Mouse (Mus musculus): ENCODE results near the gene Pmepa1. TPM values are rescaled to one million over a fixed set of nuclear protein-coding genes. Genes with fewer than 3 reads are reported as not detected.

Gene Pmepa1
- polyA plus RNA-seq, 1 experiment: 260 TPM

- TF ChIP-seq POLR2AphosphoS2 (IDR thresholded peaks at IDR 0.05; ENCODE audit: insufficient read length, low read depth) (peak; percentile 68), E2F4 (IDR thresholded peaks at IDR 0.05; ENCODE audit: insufficient read depth) (no peak), REST (IDR thresholded peaks at IDR 0.05; ENCODE audit: insufficient read depth, insufficient read length) (no peak), MYOD1 (IDR thresholded peaks at IDR 0.05; ENCODE audit: control insufficient read depth in 1 of 3, insufficient read length in 2 of 3, low read depth in 2 of 3) (no peak), MAX (IDR thresholded peaks at IDR 0.05; ENCODE audit: low read depth) (no peak), TCF12 (IDR thresholded peaks at IDR 0.05; ENCODE audit: insufficient read depth, poor library complexity, severe bottlenecking) (no peak), POLR2A (IDR thresholded peaks at IDR 0.05; ENCODE audit: insufficient read length, low read depth) (peak; percentile 17), CEBPB (IDR thresholded peaks at IDR 0.05; ENCODE audit: insufficient read depth, poor library complexity, severe bottlenecking) (no peak), SRF (IDR thresholded peaks at IDR 0.05; ENCODE audit: control insufficient read depth, insufficient read length, low read depth) (no peak), USF1 (IDR thresholded peaks at IDR 0.05; ENCODE audit: low read depth) (no peak), MYOG (IDR thresholded peaks at IDR 0.05; ENCODE audit: control insufficient read depth in 1 of 3, insufficient read depth in 1 of 3, insufficient read length in 2 of 3, low read depth in 2 of 3) (no peak), TCF3 (IDR thresholded peaks at IDR 0.05; ENCODE audit: insufficient read length, low read depth) (no peak)
- Histone ChIP-seq H3ac (ENCODE audit: control insufficient read depth, insufficient read length) (no peak overlapping the region), H3K27me3 (ENCODE audit: control insufficient read depth, insufficient read depth, insufficient read length) (no peaks in the 10 kb centered on the region), H3K4me3 (no peak overlapping the region), H3K79me2 (ENCODE audit: control insufficient read depth, insufficient read depth) (peaks cover 100% of the 10 kb centered on the region), H3K4me2 (ENCODE audit: low read depth) (no peak overlapping the region), H3K36me3 (ENCODE audit: control insufficient read depth, insufficient read depth) (peaks cover 14% of the 10 kb centered on the region)
Observed at GRCm38 (mm10) chr2:173240738-173241137, 35.6 kb downstream of the Pmepa1 start.

- peaks cover 14% of the 10 kb centered on the region for H3K36me3 ChIP-seq (ENCODE audit: control insufficient read depth, insufficient read depth)
- TF ChIP-seq MYOD1 (IDR thresholded peaks at IDR 0.05; ENCODE audit: control insufficient read depth in 1 of 3, insufficient read length in 2 of 3, low read depth in 2 of 3): no peak
- no peak overlapping the region for H3K4me3 ChIP-seq
- peaks cover 100% of the 10 kb centered on the region for H3K79me2 ChIP-seq (ENCODE audit: control insufficient read depth, insufficient read depth)
- no peaks in the 10 kb centered on the region for H3K27me3 ChIP-seq (ENCODE audit: control insufficient read depth, insufficient read depth, insufficient read length)
- H3K4me2 ChIP-seq (ENCODE audit: low read depth): no peak overlapping the region
- H3ac ChIP-seq (ENCODE audit: control insufficient read depth, insufficient read length): no peak overlapping the region
Observed at GRCm38 (mm10) chr2:173238522-173238921, 37.8 kb downstream of the Pmepa1 start.

GRCm38 (mm10) chr2:173235435-173236332 lies 40.6 kb downstream of the Pmepa1 start:
- no peak overlapping the region for H3K4me2 ChIP-seq (ENCODE audit: low read depth)
- H3K36me3 ChIP-seq (ENCODE audit: control insufficient read depth, insufficient read depth): peaks cover 22% of the 10 kb centered on the region
- no peak overlapping the region for H3K4me3 ChIP-seq
- H3K27me3 ChIP-seq (ENCODE audit: control insufficient read depth, insufficient read depth, insufficient read length): no peaks in the 10 kb centered on the region
- no peak overlapping the region for H3ac ChIP-seq (ENCODE audit: control insufficient read depth, insufficient read length)
- peaks cover 82% of the 10 kb centered on the region for H3K79me2 ChIP-seq (ENCODE audit: control insufficient read depth, insufficient read depth)
- TF ChIP-seq TCF12 (IDR thresholded peaks at IDR 0.05; ENCODE audit: insufficient read depth, poor library complexity, severe bottlenecking) (no peak), POLR2A (IDR thresholded peaks at IDR 0.05; ENCODE audit: insufficient read length, low read depth) (peak; percentile 20), POLR2AphosphoS2 (IDR thresholded peaks at IDR 0.05; ENCODE audit: insufficient read length, low read depth) (peak; percentile 26)

- Histone ChIP-seq H3K4me2 (ENCODE audit: low read depth) (no peak overlapping the region), H3ac (ENCODE audit: control insufficient read depth, insufficient read length) (no peak overlapping the region), H3K27me3 (ENCODE audit: control insufficient read depth, insufficient read depth, insufficient read length) (no peaks in the 10 kb centered on the region), H3K4me3 (no peak overlapping the region), H3K36me3 (ENCODE audit: control insufficient read depth, insufficient read depth) (peaks cover 30% of the 10 kb centered on the region), H3K79me2 (ENCODE audit: control insufficient read depth, insufficient read depth) (peaks cover 52% of the 10 kb centered on the region)
- TF ChIP-seq SRF (IDR thresholded peaks at IDR 0.05; ENCODE audit: control insufficient read depth, insufficient read length, low read depth): no peak
- TF ChIP-seq CEBPB (IDR thresholded peaks at IDR 0.05; ENCODE audit: insufficient read depth, poor library complexity, severe bottlenecking): no peak
- peak; percentile 21 for TF ChIP-seq POLR2A (IDR thresholded peaks at IDR 0.05; ENCODE audit: insufficient read length, low read depth)
- TF ChIP-seq MAX (IDR thresholded peaks at IDR 0.05; ENCODE audit: low read depth): no peak
- peak; percentile 54 for TF ChIP-seq POLR2AphosphoS2 (IDR thresholded peaks at IDR 0.05; ENCODE audit: insufficient read length, low read depth)
- no peak for TF ChIP-seq MYOD1 (IDR thresholded peaks at IDR 0.05; ENCODE audit: control insufficient read depth in 1 of 3, insufficient read length in 2 of 3, low read depth in 2 of 3)
Observed at GRCm38 (mm10) chr2:173232766-173233099, 43.6 kb downstream of the Pmepa1 start.

- no peak overlapping the region for H3K4me3 ChIP-seq
- TF ChIP-seq CEBPB (IDR thresholded peaks at IDR 0.05; ENCODE audit: insufficient read depth, poor library complexity, severe bottlenecking) (no peak), POLR2A (IDR thresholded peaks at IDR 0.05; ENCODE audit: insufficient read length, low read depth) (peak; percentile 12), MYOD1 (IDR thresholded peaks at IDR 0.05; ENCODE audit: control insufficient read depth in 1 of 3, insufficient read length in 2 of 3, low read depth in 2 of 3) (no peak), E2F4 (IDR thresholded peaks at IDR 0.05; ENCODE audit: insufficient read depth) (no peak), POLR2AphosphoS2 (IDR thresholded peaks at IDR 0.05; ENCODE audit: insufficient read length, low read depth) (peak; percentile 23), REST (IDR thresholded peaks at IDR 0.05; ENCODE audit: insufficient read depth, insufficient read length) (no peak)
- H3K36me3 ChIP-seq (ENCODE audit: control insufficient read depth, insufficient read depth): peaks cover 30% of the 10 kb centered on the region
- H3K27me3 ChIP-seq (ENCODE audit: control insufficient read depth, insufficient read depth, insufficient read length): no peaks in the 10 kb centered on the region
- no peak overlapping the region for H3K4me2 ChIP-seq (ENCODE audit: low read depth)
- peaks cover 47% of the 10 kb centered on the region for H3K79me2 ChIP-seq (ENCODE audit: control insufficient read depth, insufficient read depth)
- no peak overlapping the region for H3ac ChIP-seq (ENCODE audit: control insufficient read depth, insufficient read length)
Observed at GRCm38 (mm10) chr2:173232065-173232765, 44.1 kb downstream of the Pmepa1 start.
